Mouse (Mus musculus): ENCODE results near the gene Gtf2f2.

- TF ChIP-seq NELFE (IDR thresholded peaks at IDR 0.05; ENCODE audit: low read depth, low read length) (no peak), CTCF (conservative IDR thresholded peaks at IDR 0.05 in 1 of 2, IDR thresholded peaks at IDR 0.05 in 1 of 2; ENCODE audit: low read depth in 2 of 2, low read length in 2 of 2) (no peak), CHD1 (IDR thresholded peaks at IDR 0.05; ENCODE audit: low read depth, low read length) (no peak), MEF2A (IDR thresholded peaks at IDR 0.05; ENCODE audit: borderline replicate concordance, low read depth, low read length) (no peak), RCOR1 (conservative IDR thresholded peaks at IDR 0.05; ENCODE audit: low read depth, low read length) (no peak), ZNF384 (IDR thresholded peaks at IDR 0.05; ENCODE audit: low read depth, low read length) (no peak), IRF4 (IDR thresholded peaks at IDR 0.05; ENCODE audit: low read depth, low read length) (no peak), POLR2A (IDR thresholded peaks at IDR 0.05; ENCODE audit: low read depth, low read length) (no peak), JUND (conservative IDR thresholded peaks at IDR 0.05; ENCODE audit: low read depth, low read length) (no peak), TCF12 (IDR thresholded peaks at IDR 0.05; ENCODE audit: low read depth, low read length) (no peak), USF1 (IDR thresholded peaks at IDR 0.05; ENCODE audit: low read depth, low read length) (no peak), MAFK (IDR thresholded peaks at IDR 0.05; ENCODE audit: insufficient replicate concordance, low read length) (no peak), POLR2AphosphoS2 (IDR thresholded peaks at IDR 0.05; ENCODE audit: low read depth, low read length) (no peak), EP300 (IDR thresholded peaks at IDR 0.05; ENCODE audit: low read length) (no peak)
Observed at GRCm38 (mm10) chr14:75981231-75981630, 29.4 kb downstream of the Gtf2f2 start.
